Mouse (Mus musculus) left cerebral cortex, adult 9 months (tissue): Measurements from ENCODE around the gene Olfr411.

ENCODE experiments used
- DNase-seq, 2 experiments: peaks; one replicate each; pipeline ENCODE4 v3.0.0; 2022; ENCODE audit warnings: low spot score in 2 of 2

The Olfr411 gene

DNA sequence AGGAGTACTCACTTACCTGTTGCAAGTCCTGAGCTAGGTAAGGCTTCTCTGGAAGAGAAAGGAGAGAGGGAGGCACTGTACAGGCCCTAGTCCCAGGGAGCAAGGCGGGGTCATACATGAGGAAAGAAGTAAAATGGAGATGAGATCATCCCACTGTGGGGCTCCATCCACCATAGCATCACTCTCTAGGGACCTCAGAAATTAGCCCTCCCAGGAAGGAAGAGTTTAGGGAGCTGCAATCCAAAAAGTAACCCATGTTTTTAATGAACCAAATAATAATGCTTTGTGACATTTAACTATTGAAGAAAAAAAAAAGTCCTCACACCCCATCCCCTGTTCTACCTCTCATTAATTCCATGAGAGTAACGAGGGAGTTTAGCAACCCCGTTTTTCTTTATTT is at the start of gene Olfr411:
Gene Olfr411 (minus strand): TSS at position 101 of the 400 bp plus-strand sequence.
- no peak for DNase-seq

DNA sequence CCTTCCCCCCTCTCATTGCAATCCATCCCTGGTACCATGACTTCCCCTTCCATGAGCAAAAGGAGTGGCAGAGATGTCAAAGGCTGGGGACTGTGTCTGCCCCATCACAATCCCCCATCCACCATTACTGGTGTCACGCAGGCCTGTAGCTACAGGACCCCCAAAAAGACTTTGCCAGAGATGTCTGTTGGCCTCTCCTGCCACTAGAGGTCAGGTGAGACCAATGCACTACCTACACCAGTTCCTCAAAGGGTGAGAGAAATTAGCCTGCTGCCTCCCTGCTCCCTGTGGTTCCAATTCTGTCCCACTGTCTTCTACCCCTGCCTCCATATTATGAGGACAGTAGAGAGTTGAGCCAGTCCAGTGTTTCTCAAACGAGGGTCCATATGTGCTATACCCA is 49.7 kb upstream of the Olfr411 start:
- DNase-seq, result no peak

- no peak for DNase-seq
Observed at GRCm38 (mm10) chr11:74395583-74395982, 43.1 kb upstream of the Olfr411 start.

DNA sequence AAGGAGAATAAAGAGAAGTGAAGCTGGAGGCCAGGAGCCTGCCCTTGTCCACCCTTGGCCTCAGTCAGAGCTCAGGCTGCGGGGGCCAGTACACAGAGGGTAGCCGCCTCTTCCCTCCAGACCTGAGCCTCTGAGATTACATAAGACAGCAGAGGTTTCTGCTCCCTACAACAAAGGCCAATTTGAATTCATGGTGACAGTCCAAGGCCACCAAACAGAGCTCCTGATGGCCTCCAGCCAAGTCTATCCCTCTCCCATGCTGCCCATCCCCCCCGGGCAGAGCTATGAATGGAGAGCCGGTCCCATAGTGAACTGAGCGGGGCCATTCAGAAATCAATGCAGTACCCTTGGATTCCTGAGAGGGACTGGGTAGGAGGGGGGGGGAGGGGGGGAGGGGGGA is 41.0 kb upstream of the Olfr411 start:
- no peak for DNase-seq

DNA sequence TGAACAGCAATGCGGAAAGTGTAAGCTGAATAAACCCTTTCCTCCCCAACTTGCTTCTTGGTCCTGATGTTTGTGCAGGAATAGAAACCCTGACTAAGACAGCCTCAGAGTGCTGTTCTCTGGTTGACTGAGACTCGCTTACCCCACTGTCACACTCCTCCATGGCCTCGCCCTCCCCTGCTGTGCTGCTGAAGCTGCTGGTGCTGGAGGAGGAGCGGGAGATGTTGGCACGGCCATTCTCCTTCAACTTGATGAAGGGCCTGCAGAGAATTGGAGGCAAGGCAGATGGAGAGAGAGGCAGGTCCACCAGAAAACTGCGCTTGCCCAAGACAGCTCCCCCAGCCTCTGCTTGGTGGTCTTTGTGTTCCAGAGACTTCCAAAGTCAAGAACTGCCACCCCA is 40.5 kb upstream of the Olfr411 start:
- DNase-seq, result no peak

DNA sequence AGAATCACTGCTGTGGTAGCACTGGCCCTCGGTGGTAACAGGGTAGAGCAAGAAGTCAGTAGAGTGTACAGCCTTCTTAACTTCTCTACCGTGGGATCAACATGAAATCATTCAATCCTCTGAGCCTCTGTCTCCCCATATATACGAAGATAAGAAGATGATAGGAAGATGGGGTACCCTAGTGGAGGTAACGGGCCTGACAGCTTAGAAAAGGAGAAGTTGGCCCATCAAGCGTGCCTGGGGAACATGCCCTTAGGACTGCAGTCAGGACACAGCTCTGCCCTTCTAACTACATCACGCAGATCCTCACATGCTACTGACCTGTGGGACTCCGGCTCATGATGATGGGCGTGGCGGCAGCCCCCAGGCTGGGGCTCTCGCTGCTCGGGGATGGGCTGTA is 39.4 kb upstream of the Olfr411 start:
- no peak for DNase-seq

DNA sequence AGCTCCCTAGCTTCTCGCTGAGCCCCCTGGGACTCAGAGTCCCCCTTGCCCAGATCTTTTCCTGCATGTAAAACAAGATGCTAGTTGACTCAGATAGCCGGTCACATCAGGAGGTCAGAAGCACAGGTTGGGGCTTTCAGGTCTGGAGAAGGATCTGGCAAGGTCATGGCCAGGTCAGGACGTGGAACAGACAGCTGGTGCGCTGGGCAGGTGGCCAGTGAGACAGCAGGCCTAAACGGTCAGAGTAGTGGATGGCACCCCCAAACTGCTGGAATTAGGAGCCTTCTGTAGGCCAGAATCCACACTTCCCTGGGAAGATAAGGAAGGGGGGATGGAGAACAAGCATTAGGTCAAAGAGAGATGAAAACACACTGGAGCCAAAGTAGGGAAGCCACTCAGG is 34.8 kb upstream of the Olfr411 start:
- no peak for DNase-seq

DNA sequence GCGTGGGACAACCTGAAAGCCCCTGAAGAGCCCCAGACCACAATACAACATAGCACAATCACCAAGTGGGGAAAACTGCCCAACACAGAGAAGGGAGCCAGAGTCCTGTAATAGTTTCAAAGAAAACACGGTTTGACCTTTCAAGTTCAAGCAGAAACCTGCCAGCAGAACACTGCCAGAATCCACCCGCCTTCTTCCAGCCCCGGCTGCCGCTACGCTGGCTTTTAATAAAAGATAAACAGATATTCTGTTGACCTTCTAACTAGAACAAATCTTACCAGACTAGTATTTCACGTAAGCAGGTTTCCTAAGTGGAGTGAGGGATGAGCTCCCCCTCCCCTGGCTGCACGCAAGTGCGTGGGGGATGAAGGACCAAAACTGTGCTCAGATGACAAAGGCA is 33.2 kb upstream of the Olfr411 start:
- DNase-seq, result no peak

GRCm38 (mm10) chr11:74379166-74379873 is 26.9 kb upstream of the Olfr411 start:
- DNase-seq, result no peak

DNA sequence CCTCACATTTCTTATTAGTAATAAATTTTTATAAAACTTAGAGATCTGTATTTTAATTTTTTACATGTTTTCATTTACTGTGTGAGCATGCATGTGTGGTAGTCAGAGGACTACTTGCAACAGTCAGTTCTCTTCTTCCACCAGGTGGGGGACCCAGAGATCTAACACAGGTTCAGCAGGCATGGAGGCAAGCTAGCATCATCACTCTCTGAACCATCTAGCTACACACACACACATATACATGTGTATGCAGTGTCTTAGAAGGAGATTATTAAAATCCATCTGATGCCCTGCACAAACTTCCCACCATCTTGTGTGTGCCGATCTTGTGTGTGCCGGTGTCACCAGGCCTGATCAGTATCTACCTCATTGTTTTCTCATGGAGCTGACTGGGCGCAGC is 24.4 kb upstream of the Olfr411 start:
- peak in 1 of 2 experiments; percentile 72 for DNase-seq

DNA sequence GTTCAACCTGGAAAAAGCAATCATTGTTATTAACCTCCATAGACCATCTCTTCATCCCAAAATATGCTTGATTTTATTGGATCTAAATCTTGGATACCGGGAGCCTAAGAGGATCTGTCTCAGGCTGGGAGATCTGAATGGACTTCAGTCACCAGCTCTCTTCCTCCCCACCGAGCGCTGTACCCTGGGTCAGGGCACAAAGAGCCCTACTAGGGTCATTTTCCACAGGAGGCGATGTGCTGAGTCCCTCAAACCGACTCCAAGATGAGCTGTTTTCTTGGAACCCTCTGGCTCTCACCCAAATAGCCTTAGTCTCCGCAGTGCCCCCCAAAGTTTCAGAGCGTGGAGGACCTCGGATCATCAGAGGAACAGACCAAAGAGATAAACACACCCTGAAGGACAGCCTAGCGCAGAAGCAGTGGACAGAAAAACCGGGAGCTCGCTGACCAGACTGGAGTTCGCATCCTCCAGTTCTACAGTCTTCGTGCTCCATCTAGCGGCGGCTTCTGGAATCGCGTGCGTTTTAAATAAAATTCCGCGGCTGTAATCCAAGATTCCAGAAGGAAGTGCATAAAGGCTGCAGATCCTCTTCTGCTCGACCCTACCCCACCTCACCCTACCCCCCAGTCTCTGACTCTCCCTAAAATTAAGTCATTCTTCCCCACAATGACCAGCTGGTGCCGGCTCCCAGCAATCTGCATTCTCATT is 19.1 kb upstream of the Olfr411 start:
- peak in 1 of 2 experiments; percentile 83 for DNase-seq

- DNase-seq, result no peak
Observed at GRCm38 (mm10) chr11:74361769-74362168, 9.3 kb upstream of the Olfr411 start, which contains the start of gene Olfr412. TSS of gene Olfr412 (plus strand) at chr11:74362069.

GRCm38 (mm10) chr11:74337931-74338330 is 14.5 kb downstream of the Olfr411 start, which contains the start of gene Olfr410:
TSS of gene Olfr410 (minus strand) at chr11:74338031.
- no peak for DNase-seq

GRCm38 (mm10) chr11:74328781-74329180 is 23.7 kb downstream of the Olfr411 start:
- DNase-seq, result no peak

GRCm38 (mm10) chr11:74326044-74326443 is 26.4 kb downstream of the Olfr411 start:
- no peak for DNase-seq
